Mouse (Mus musculus): Measurements from ENCODE around the gene Depp1. TPM values are rescaled to one million over a fixed set of nuclear protein-coding genes. Genes with fewer than 3 reads are reported as not detected.

The Depp1 gene
- total and polyA plus RNA-seq, 2 experiments from 2014 or later, result 3.1 to 5.0 TPM

GRCm38 (mm10) chr6:116643881-116644280 is 6.5 kb upstream of the Depp1 start:
- DNase-seq (ENCODE audit: low spot score) (no peak), ATAC-seq (ENCODE audit: low FRiP score) (no peak)
- Histone ChIP-seq H3K4me2 (ENCODE audit: low read depth, low read length, poor library complexity, severe bottlenecking) (no peak overlapping the region), H3K4me1 (ENCODE audit: insufficient read depth, low read length) (no peaks in the 10 kb centered on the region), H3K9ac (replicated peaks; ENCODE audit: low read length, poor library complexity, severe bottlenecking) (no peak overlapping the region), H3K27ac (ENCODE audit: low read depth, low read length) (no peak overlapping the region), H3K4me3 (ENCODE audit: low read depth, low read length) (no peak overlapping the region), H3K27me3 (ENCODE audit: insufficient read depth, low read length) (no peaks in the 10 kb centered on the region), H3K9me3 (ENCODE audit: low read length) (no peaks in the 10 kb centered on the region), H3K36me3 (ENCODE audit: insufficient read depth, low read length) (no peaks in the 10 kb centered on the region)
- WGBS, result 68% methylated on average over 4 of the region's 4 CpGs
- TF ChIP-seq CTCF (IDR thresholded peaks at IDR 0.05), result no peak

GRCm38 (mm10) chr6:116644335-116644734 is 6.1 kb upstream of the Depp1 start:
- ATAC-seq (ENCODE audit: low FRiP score) (no peak), DNase-seq (ENCODE audit: low spot score) (no peak)
- 83% methylated on average over 3 of the region's 3 CpGs for WGBS
- H3K9me3 ChIP-seq (ENCODE audit: low read length), result no peaks in the 10 kb centered on the region
- H3K27me3 ChIP-seq (ENCODE audit: insufficient read depth, low read length), result no peaks in the 10 kb centered on the region
- no peak overlapping the region for H3K4me2 ChIP-seq (ENCODE audit: low read depth, low read length, poor library complexity, severe bottlenecking)
- H3K4me3 ChIP-seq (ENCODE audit: low read depth, low read length), result no peak overlapping the region
- H3K4me1 ChIP-seq (ENCODE audit: insufficient read depth, low read length), result no peaks in the 10 kb centered on the region
- no peak overlapping the region for H3K27ac ChIP-seq (ENCODE audit: low read depth, low read length)
- no peak overlapping the region for H3K9ac ChIP-seq (replicated peaks; ENCODE audit: low read length, poor library complexity, severe bottlenecking)
- no peak for TF ChIP-seq CTCF (IDR thresholded peaks at IDR 0.05)
- no peaks in the 10 kb centered on the region for H3K36me3 ChIP-seq (ENCODE audit: insufficient read depth, low read length)

- Histone ChIP-seq H3K4me1 (ENCODE audit: insufficient read depth, low read length) (no peaks in the 10 kb centered on the region), H3K9ac (replicated peaks; ENCODE audit: low read length, poor library complexity, severe bottlenecking) (no peak overlapping the region), H3K27ac (ENCODE audit: low read depth, low read length) (no peak overlapping the region), H3K4me3 (ENCODE audit: low read depth, low read length) (no peak overlapping the region), H3K9me3 (ENCODE audit: low read length) (no peaks in the 10 kb centered on the region), H3K36me3 (ENCODE audit: insufficient read depth, low read length) (no peaks in the 10 kb centered on the region), H3K4me2 (ENCODE audit: low read depth, low read length, poor library complexity, severe bottlenecking) (no peak overlapping the region), H3K27me3 (ENCODE audit: insufficient read depth, low read length) (no peaks in the 10 kb centered on the region)
- no peak for TF ChIP-seq CTCF (IDR thresholded peaks at IDR 0.05)
- ATAC-seq (ENCODE audit: low FRiP score) (no peak), DNase-seq (ENCODE audit: low spot score) (no peak)
- 72% methylated on average over 12 of the region's 12 CpGs for WGBS
These were observed 2.6 kb upstream of the Depp1 start for GRCm38 (mm10) chr6:116647763-116648162.

GRCm38 (mm10) chr6:116649811-116650210 is 598 bp upstream of the Depp1 start:
- Histone ChIP-seq H3K27me3 (ENCODE audit: insufficient read depth, low read length) (no peaks in the 10 kb centered on the region), H3K27ac (ENCODE audit: low read depth, low read length) (no peak overlapping the region), H3K36me3 (ENCODE audit: insufficient read depth, low read length) (no peaks in the 10 kb centered on the region), H3K4me2 (ENCODE audit: low read depth, low read length, poor library complexity, severe bottlenecking) (no peak overlapping the region), H3K9ac (replicated peaks; ENCODE audit: low read length, poor library complexity, severe bottlenecking) (no peak overlapping the region), H3K4me1 (ENCODE audit: insufficient read depth, low read length) (no peaks in the 10 kb centered on the region), H3K9me3 (ENCODE audit: low read length) (no peaks in the 10 kb centered on the region), H3K4me3 (ENCODE audit: low read depth, low read length) (no peak overlapping the region)
- no peak for ATAC-seq (ENCODE audit: low FRiP score)
- WGBS, result 88% methylated on average over 7 of the region's 7 CpGs
- no peak for TF ChIP-seq CTCF (IDR thresholded peaks at IDR 0.05)
- no peak for DNase-seq (ENCODE audit: low spot score)

GRCm38 (mm10) chr6:116651437-116652118 is 1.2 kb downstream of the Depp1 start:
- H3K9ac ChIP-seq (replicated peaks; ENCODE audit: low read length, poor library complexity, severe bottlenecking), result no peak overlapping the region
- no peak for DNase-seq (ENCODE audit: low spot score)
- no peak overlapping the region for H3K4me3 ChIP-seq (ENCODE audit: low read depth, low read length)
- TF ChIP-seq CTCF (IDR thresholded peaks at IDR 0.05), result peak; percentile 43
- ATAC-seq (ENCODE audit: low FRiP score), result no peak
- no peaks in the 10 kb centered on the region for H3K4me1 ChIP-seq (ENCODE audit: insufficient read depth, low read length)
- no peak overlapping the region for H3K27ac ChIP-seq (ENCODE audit: low read depth, low read length)
- H3K4me2 ChIP-seq (ENCODE audit: low read depth, low read length, poor library complexity, severe bottlenecking), result no peak overlapping the region
- no peaks in the 10 kb centered on the region for H3K9me3 ChIP-seq (ENCODE audit: low read length)
- WGBS, result 78% methylated on average over 20 of the region's 20 CpGs
- no peaks in the 10 kb centered on the region for H3K27me3 ChIP-seq (ENCODE audit: insufficient read depth, low read length)
- no peaks in the 10 kb centered on the region for H3K36me3 ChIP-seq (ENCODE audit: insufficient read depth, low read length)

GRCm38 (mm10) chr6:116653191-116653590 is 2.8 kb downstream of the Depp1 start:
- WGBS, result 79% methylated on average over 3 of the region's 3 CpGs
- Histone ChIP-seq H3K4me2 (ENCODE audit: low read depth, low read length, poor library complexity, severe bottlenecking) (no peak overlapping the region), H3K27me3 (ENCODE audit: insufficient read depth, low read length) (no peaks in the 10 kb centered on the region), H3K9me3 (ENCODE audit: low read length) (no peaks in the 10 kb centered on the region), H3K9ac (replicated peaks; ENCODE audit: low read length, poor library complexity, severe bottlenecking) (no peak overlapping the region), H3K36me3 (ENCODE audit: insufficient read depth, low read length) (no peaks in the 10 kb centered on the region), H3K4me1 (ENCODE audit: insufficient read depth, low read length) (no peaks in the 10 kb centered on the region), H3K4me3 (ENCODE audit: low read depth, low read length) (no peak overlapping the region), H3K27ac (ENCODE audit: low read depth, low read length) (no peak overlapping the region)
- ATAC-seq (ENCODE audit: low FRiP score) (no peak), DNase-seq (ENCODE audit: low spot score) (no peak)
- TF ChIP-seq CTCF (IDR thresholded peaks at IDR 0.05), result no peak
